Mouse (Mus musculus): Measurements from ENCODE around the gene Paf1.

Paf1 gene

GRCm38 (mm10) chr7:28371514-28371989, 21.2 kb upstream of the Paf1 start:
- DNase-seq, result peak; percentile 70

- peak; percentile 99 for DNase-seq
These were observed 20.3 kb upstream of the Paf1 start, which contains the start of gene Plekhg2 for GRCm38 (mm10) chr7:28372251-28373108. Gene Plekhg2, minus strand, starts transcription at chr7:28372599.

- DNase-seq, result peak; percentile 94
These were observed 19.6 kb upstream of the Paf1 start for GRCm38 (mm10) chr7:28373131-28373581.

- DNase-seq, result no peak
These were observed 18.8 kb upstream of the Paf1 start for GRCm38 (mm10) chr7:28373891-28374495.

GRCm38 (mm10) chr7:28374647-28375046, 18.1 kb upstream of the Paf1 start:
- DNase-seq, result no peak

GRCm38 (mm10) chr7:28375176-28375921, 17.4 kb upstream of the Paf1 start:
- DNase-seq, result peak; percentile 97

- peak; percentile 96 for DNase-seq
These were observed 16.6 kb upstream of the Paf1 start for GRCm38 (mm10) chr7:28376011-28376771.

GRCm38 (mm10) chr7:28377190-28378065, 15.3 kb upstream of the Paf1 start:
- DNase-seq, result peak; percentile 44

GRCm38 (mm10) chr7:28378066-28378690, 14.6 kb upstream of the Paf1 start:
- peak; percentile 94 for DNase-seq

- DNase-seq, result peak; percentile 99
These were observed 13.7 kb upstream of the Paf1 start for GRCm38 (mm10) chr7:28378769-28379651.

- DNase-seq, result no peak
These were observed 12.3 kb upstream of the Paf1 start, which contains the start of gene Zfp36 for GRCm38 (mm10) chr7:28380237-28381016. Gene Zfp36, minus strand, starts transcription at chr7:28380253.

GRCm38 (mm10) chr7:28381017-28381790, 11.5 kb upstream of the Paf1 start:
- DNase-seq, result peak; percentile 95

GRCm38 (mm10) chr7:28381938-28382337, 10.8 kb upstream of the Paf1 start:
- DNase-seq, result peak; percentile 97

GRCm38 (mm10) chr7:28382347-28382951, 10.3 kb upstream of the Paf1 start:
- DNase-seq, result no peak

- DNase-seq, result peak; percentile 76
These were observed 9.8 kb upstream of the Paf1 start for GRCm38 (mm10) chr7:28382981-28383396.

GRCm38 (mm10) chr7:28383606-28384005, 9.1 kb upstream of the Paf1 start:
- DNase-seq, result no peak

GRCm38 (mm10) chr7:28384162-28384561, 8.6 kb upstream of the Paf1 start:
- DNase-seq, result peak; percentile 35

GRCm38 (mm10) chr7:28385196-28385595, 7.6 kb upstream of the Paf1 start:
- DNase-seq, result no peak

All from lung, postnatal 36 days (tissue).